Mouse (Mus musculus) G1E (cell line): ENCODE measurements around the gene Atad3a. TPM values are rescaled to one million over a fixed set of nuclear protein-coding genes. Genes with fewer than 3 reads are reported as not detected.
"Not testable (repeated sequence)": the region's sequence is repeated elsewhere in the genome, so short reads cannot be mapped to it uniquely, and the experiment has no call there.

Experiments
- ATAC-seq: 2 replicates; pipeline ENCODE4 v1.8.0; 2016; ENCODE audit warnings: mild to moderate bottlenecking; ENCODE audit not compliant: insufficient number of reproducible peaks, poor library complexity, low FRiP score, severe bottlenecking; ENCODE audit errors: extremely low read depth
- DNase-seq: peaks from one replicate; pipeline ENCODE4 v3.0.0; 2012; ENCODE audit warnings: low spot score
- H3K27me3 ChIP-seq: 2 replicates; pipeline ENCODE4 v1.6.1; 2012; ENCODE audit warnings: mild to moderate bottlenecking, low read length, inconsistent platforms; ENCODE audit not compliant: insufficient read depth
- H3K36me3 ChIP-seq: replicated peaks from 2 replicates; pipeline ENCODE3; 2012; ENCODE audit warnings: mild to moderate bottlenecking, inconsistent platforms
- H3K4me1 ChIP-seq: 2 replicates; pipeline ENCODE4 v1.6.1; 2012; ENCODE audit warnings: low read depth, low read length, inconsistent platforms, mixed read lengths; ENCODE audit not compliant: insufficient read depth
- H3K4me3 ChIP-seq: 2 replicates; pipeline ENCODE4 v1.5.1; 2012; ENCODE audit warnings: low read depth, mild to moderate bottlenecking, inconsistent platforms, low read length, moderate library complexity, mixed read lengths
- H3K9me3 ChIP-seq: replicated peaks from 2 replicates; pipeline ENCODE4 v1.6.1; 2012; ENCODE audit warnings: inconsistent platforms
- CTCF ChIP-seq: IDR thresholded peaks from 2 replicates; pipeline ENCODE4 v1.5.1; 2012; ENCODE audit warnings: low read depth, low read length, inconsistent platforms, mixed read lengths
- GATA1 ChIP-seq: IDR thresholded peaks from 2 replicates; pipeline ENCODE4 v1.6.1; 2012; ENCODE audit warnings: borderline replicate concordance, low read length, inconsistent platforms, mixed read lengths
- GATA2 ChIP-seq: IDR thresholded peaks from 2 replicates; pipeline ENCODE4 v1.6.1; 2012; ENCODE audit warnings: low read depth, low read length, inconsistent platforms, borderline replicate concordance
- POLR2AphosphoS5 ChIP-seq: IDR thresholded peaks from 2 replicates; pipeline ENCODE4 v1.6.1; 2012; ENCODE audit warnings: low read depth, low read length, inconsistent platforms; ENCODE audit not compliant: insufficient replicate concordance
- TAL1 ChIP-seq: conservative IDR thresholded peaks from 2 replicates; pipeline ENCODE4 v1.6.1; 2012; ENCODE audit warnings: low read depth, low read length, inconsistent platforms, mixed read lengths
- polyA plus RNA-seq: library from polyadenylated mRNA; stranded (reverse); fragments of >175 nt; gene quantifications from 2 replicates; pipeline ENCODE4 v1.2.3, GENCODE M21; 2012
- total RNA-seq, 2 experiments: library from RNA; stranded (forward) in 1 of 2; stranded (reverse) in 1 of 2; fragments of 200-1000 nt in 1 of 2; fragments of >200 nt in 1 of 2; fragmentation: Nextera tagmentation in 1 of 2; gene quantifications; 2 replicates each; pipeline ENCODE4 v1.2.3; 2014 to 2017

Gene Atad3a
- total and polyA plus RNA-seq, 3 experiments, result 61.5 to 65.7 (median 64.6) TPM

DNA sequence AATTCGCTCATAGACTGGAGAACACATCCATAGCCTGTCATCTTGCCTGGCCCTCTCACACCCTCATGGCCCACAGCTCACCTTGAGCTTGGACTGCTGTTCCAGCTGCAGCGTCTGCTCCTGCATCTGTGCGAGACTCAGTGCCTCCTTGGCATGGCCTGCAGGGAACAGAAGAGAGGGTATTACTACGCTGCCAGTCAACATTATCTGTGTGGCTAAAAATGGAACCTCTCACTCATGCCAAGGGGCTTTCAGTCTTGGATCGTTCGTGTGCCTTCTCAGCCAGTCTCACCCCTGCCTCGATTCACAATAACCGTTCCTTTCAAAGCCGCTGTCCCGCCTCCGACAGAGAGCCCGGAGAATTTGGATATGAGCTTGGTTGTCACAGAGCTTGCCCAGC lies 3.9 kb downstream of the Atad3a start:
- DNase-seq (no peak), ATAC-seq (no peak)
- Histone ChIP-seq H3K9me3 (no peaks in the 10 kb centered on the region), H3K4me3 (no peak overlapping the region), H3K27me3 (no peaks in the 10 kb centered on the region), H3K4me1 (peaks cover 48% of the 10 kb centered on the region), H3K36me3 (peaks cover 71% of the 10 kb centered on the region)
- no peak for TF ChIP-seq CTCF
- no peak for TF ChIP-seq GATA2
- TF ChIP-seq POLR2AphosphoS5, result no peak
- no peak for TF ChIP-seq TAL1
- no peak for TF ChIP-seq GATA1

DNA sequence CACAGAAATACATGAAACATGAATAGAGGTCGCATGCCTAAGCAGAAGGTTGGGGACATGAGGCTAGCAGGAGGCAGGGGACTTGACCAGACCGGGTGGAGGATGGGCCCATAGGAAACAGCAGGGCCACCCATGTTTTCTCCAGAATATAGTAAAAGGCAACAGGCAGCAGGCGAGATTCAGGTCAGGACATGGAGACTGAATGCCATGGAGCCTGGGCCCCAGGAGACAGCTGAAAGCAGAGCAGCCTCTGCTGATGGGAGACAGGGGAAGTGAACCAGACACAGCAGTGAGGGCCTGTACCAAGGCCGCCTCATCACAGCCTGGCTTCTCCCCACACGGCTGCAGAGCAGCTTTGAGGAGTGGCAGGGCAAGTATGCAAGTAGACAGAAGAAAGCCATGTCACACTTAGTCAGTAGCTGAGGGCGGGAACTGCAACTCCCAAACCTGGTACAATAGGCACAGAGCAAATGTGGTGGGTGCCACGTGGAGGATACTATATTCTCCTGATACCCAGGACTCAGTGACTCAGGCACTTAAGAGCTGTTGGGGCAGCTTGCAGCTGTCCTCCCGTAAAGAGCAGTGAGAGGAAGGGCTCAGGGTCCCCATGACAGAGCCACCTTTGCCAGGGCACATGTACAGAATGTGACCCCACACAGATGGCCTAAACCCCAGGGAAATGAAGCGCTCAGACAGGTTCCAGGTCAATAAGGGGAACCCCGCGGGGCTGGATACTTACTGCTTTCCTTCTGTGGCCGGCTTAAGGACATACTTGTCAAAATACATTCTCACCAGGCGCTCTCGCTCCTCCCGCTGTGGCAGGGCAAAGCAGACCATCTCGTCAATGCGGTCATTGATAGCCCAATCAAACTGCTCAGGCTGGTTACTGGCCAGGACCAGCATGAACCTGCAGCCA lies 14.1 kb downstream of the Atad3a start:
- ATAC-seq (no peak), DNase-seq (no peak)
- Histone ChIP-seq H3K27me3 (no peaks in the 10 kb centered on the region), H3K4me1 (peaks cover 32% of the 10 kb centered on the region), H3K4me3 (no peak overlapping the region), H3K36me3 (peaks cover 100% of the 10 kb centered on the region), H3K9me3 (no peaks in the 10 kb centered on the region)
- TF ChIP-seq GATA1 (no peak), POLR2AphosphoS5 (no peak), TAL1 (no peak), CTCF (no peak), GATA2 (no peak)

DNA sequence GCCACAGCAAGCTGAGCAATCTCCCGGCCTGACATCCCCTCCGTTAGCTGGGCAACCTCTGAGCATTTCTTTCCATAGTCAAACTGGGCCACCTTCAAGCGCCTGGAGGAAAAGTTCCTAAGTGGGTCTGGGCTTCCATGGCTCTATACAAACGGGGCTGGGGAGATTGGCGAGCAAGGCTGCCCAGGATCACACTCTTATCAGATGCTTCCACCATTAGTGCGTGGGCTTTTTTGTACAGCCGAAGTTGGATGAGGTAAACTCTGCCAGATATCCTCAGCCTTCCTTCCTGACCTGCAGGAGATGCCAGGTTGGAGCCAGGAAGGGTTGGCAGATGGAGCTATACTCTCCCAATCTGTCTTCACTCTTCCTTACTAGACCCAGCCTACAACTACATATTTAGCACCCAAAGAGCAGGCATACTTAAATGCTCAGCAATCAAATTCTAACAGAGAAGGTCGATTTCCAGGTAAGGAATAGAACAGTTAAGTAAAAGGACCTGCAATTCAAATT lies 14.8 kb downstream of the Atad3a start:
- DNase-seq (no peak), ATAC-seq (no peak)
- Histone ChIP-seq H3K9me3 (no peaks in the 10 kb centered on the region), H3K4me3 (no peak overlapping the region), H3K36me3 (peaks cover 100% of the 10 kb centered on the region), H3K27me3 (no peaks in the 10 kb centered on the region), H3K4me1 (peaks cover 25% of the 10 kb centered on the region)
- TF ChIP-seq POLR2AphosphoS5 (no peak), GATA1 (no peak), CTCF (no peak), GATA2 (no peak), TAL1 (no peak)

DNA sequence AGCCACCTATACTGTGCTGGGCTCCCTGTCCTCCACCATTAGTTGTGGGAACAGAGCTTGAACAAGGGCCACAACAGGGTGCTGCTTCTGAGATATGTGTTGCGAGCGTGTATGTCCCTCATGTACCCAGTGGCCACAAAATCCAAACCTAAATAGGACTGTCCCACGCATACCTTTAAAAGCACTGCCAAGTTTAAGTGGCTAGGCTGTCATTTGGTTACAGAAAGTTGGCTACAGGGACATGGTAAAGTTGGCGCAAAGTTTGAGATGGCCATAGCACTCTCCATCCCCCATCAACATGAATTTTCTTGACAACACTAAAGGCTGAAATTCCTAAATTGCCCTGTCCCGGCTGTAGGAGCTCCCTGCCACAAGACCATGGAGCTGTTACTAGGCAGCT lies 15.8 kb downstream of the Atad3a start:
- H3K4me1 ChIP-seq, result peaks cover 16% of the 10 kb centered on the region
- no peaks in the 10 kb centered on the region for H3K9me3 ChIP-seq
- TF ChIP-seq CTCF, result no peak
- TF ChIP-seq GATA2, result no peak
- TF ChIP-seq TAL1, result no peak
- TF ChIP-seq POLR2AphosphoS5, result no peak
- TF ChIP-seq GATA1, result no peak
- no peak overlapping the region for H3K4me3 ChIP-seq
- DNase-seq (no peak), ATAC-seq (no peak)
- peaks cover 100% of the 10 kb centered on the region for H3K36me3 ChIP-seq
- no peaks in the 10 kb centered on the region for H3K27me3 ChIP-seq

- DNase-seq (no peak), ATAC-seq (no peak)
- TF ChIP-seq TAL1, result no peak
- peaks cover 100% of the 10 kb centered on the region for H3K36me3 ChIP-seq
- H3K4me3 ChIP-seq, result no peak overlapping the region
- no peaks in the 10 kb centered on the region for H3K27me3 ChIP-seq
- H3K9me3 ChIP-seq, result no peaks in the 10 kb centered on the region
- H3K4me1 ChIP-seq, result peaks cover 14% of the 10 kb centered on the region
Measured at GRCm38 (mm10) chr4:155744474-155744873, 16.4 kb downstream of the Atad3a start.

- no peaks in the 10 kb centered on the region for H3K27me3 ChIP-seq
- H3K4me3 ChIP-seq, result no peak overlapping the region
- H3K4me1 ChIP-seq, result peaks cover 18% of the 10 kb centered on the region
- H3K9me3 ChIP-seq, result no peaks in the 10 kb centered on the region
- H3K36me3 ChIP-seq, result peaks cover 100% of the 10 kb centered on the region
- no peak for DNase-seq
- no peak for TF ChIP-seq POLR2AphosphoS5
- TF ChIP-seq GATA2, result no peak
- TF ChIP-seq TAL1, result no peak
- TF ChIP-seq CTCF, result no peak
- TF ChIP-seq GATA1, result no peak
- ATAC-seq, result no peak
Measured at GRCm38 (mm10) chr4:155742684-155743083, 18.2 kb downstream of the Atad3a start.

DNA sequence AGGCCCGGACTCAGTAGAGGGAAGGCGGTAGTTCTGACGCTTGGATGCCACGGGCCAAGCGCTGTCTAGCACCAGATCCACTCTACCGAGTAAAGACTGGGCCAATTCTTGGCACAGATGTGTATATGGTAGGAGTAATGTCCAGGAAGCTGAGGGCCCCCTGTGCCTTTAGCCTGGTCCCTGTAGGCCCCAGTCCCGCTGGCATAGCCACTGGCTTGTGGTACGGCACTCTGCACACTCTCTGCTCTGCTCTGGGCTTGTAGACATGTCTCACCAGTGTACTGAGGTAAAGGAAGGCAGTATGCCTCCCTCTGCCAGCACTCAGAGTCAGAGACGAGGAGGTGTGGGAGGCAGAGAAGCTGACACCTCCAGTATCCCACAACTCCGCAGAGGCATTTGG lies 20.2 kb downstream of the Atad3a start:
- H3K4me3 ChIP-seq, DNase-seq, ATAC-seq, H3K9me3 ChIP-seq, H3K27me3 ChIP-seq: not testable (repeated sequence)
- peaks cover 100% of the 10 kb centered on the region for H3K36me3 ChIP-seq
- peaks cover 23% of the 10 kb centered on the region for H3K4me1 ChIP-seq
